Mouse (Mus musculus) thymus, postnatal 10 days (tissue): ENCODE data around the gene Olfr98.
"Not testable (repeated sequence)": the region's sequence is repeated elsewhere in the genome, so short reads cannot be mapped to it uniquely, and the experiment has no call there.

Experiments
- DNase-seq, 2 experiments: peaks; one replicate each; pipeline ENCODE4 v3.0.0; 2021; ENCODE audit warnings: low spot score in 2 of 2

The Olfr98 gene

DNA sequence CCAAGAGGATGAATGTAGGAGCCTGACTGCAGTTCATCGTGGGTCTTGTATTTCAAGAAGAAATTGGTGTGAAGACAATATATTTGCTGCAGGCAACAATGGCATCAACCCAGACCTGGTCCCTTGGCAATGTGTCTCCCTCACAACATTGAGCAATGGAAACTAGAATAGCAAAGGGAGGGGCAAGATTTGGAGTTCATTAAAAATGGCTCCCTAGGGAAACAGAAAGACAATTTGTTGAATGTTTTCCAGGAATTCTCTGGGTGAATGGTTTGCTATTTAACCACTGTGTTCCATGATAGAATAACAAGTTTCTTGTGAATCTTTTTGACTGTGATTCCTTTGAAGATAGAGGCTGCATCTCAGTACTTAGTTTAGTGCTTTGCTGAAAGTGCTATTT is at the start of gene Olfr98:
TSS of gene Olfr98 (minus strand) at position 124 of the 400 bp plus-strand sequence.
- DNase-seq: no peak

- no peak for DNase-seq
Observed at GRCm38 (mm10) chr17:37310146-37310699, 46.7 kb upstream of the Olfr98 start.

- no peak for DNase-seq
Observed at GRCm38 (mm10) chr17:37308483-37308882, 44.9 kb upstream of the Olfr98 start.

GRCm38 (mm10) chr17:37304213-37304612 is 40.7 kb upstream of the Olfr98 start, which contains the start of gene Olfr101:
TSS of gene Olfr101 (minus strand) at chr17:37304313.
- no peak for DNase-seq

DNA sequence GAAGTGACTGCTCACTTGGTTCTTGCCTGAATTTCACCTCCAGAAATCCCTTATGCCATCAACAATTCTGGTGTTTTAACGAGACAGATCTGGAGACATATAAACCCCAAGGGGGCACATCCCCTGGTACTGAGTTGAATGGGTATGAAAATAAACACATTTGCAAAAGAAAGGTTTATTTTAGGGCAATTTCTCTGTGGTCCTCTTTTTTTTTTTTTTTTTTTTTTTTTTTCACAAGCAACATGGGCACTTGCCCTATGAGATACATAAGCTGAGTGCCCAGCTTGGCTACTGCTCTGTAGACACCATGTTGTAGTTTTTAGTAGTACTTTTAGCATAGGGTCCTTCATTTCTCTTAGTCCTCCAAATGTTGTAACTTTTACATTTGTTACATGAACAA is 19.8 kb upstream of the Olfr98 start, which contains the start of gene Olfr99:
TSS of gene Olfr99 (minus strand) at position 101 of the 400 bp plus-strand sequence.
- no peak for DNase-seq

GRCm38 (mm10) chr17:37280331-37280730 is 16.8 kb upstream of the Olfr98 start:
- DNase-seq: no peak

GRCm38 (mm10) chr17:37276573-37276972 is 13.0 kb upstream of the Olfr98 start:
- DNase-seq: no peak

DNA sequence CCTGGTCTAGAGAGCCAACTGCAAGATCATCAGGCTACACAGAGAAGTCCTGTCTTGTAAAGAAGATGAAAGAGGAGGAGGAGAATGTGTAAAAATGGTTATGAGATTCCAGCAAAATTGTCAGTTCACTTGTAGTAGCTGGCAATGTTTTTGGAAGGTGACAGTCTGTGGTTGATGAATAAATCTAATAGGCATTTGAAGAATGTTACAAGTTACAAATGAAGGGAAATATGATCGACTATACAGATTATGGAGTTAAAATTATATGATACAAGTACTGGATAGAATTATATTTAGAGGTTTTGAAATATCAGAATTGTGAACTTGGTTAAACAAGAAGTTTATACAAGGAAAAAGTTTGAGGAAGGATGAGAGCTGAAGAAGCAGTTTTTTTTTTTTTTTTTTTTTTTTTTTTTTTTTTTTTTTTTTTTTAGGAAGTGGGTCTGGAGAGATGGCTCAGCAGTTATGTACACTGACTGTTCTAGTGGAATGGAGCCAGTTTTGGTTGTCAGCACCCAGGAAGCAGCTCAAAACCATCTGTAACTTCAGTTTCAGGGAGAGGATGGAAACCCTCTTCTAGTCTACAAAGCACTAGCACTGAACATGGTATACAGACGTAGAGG is 12.2 kb upstream of the Olfr98 start:
- no peak for DNase-seq

DNA sequence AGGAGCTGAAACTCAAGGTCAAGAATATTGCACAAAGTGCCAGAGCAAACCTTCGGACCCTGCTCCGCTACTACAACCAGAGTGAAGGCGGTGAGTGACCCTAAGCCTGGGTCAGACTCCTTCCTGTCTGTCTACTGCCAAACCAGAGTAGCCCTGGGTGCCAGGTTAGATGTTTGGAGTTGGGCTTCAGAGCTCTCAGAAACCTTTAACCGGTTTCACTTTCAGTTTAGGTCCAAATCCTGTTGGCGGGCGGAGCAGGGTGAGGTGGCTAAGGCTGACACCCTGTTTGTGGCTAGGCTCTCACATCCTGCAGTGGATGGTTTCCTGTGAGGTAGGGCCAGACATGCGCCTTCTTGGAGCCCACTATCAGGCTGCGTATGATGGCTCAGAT is 7.1 kb upstream of the Olfr98 start:
- peak; percentile 57 to 59 for DNase-seq

DNA sequence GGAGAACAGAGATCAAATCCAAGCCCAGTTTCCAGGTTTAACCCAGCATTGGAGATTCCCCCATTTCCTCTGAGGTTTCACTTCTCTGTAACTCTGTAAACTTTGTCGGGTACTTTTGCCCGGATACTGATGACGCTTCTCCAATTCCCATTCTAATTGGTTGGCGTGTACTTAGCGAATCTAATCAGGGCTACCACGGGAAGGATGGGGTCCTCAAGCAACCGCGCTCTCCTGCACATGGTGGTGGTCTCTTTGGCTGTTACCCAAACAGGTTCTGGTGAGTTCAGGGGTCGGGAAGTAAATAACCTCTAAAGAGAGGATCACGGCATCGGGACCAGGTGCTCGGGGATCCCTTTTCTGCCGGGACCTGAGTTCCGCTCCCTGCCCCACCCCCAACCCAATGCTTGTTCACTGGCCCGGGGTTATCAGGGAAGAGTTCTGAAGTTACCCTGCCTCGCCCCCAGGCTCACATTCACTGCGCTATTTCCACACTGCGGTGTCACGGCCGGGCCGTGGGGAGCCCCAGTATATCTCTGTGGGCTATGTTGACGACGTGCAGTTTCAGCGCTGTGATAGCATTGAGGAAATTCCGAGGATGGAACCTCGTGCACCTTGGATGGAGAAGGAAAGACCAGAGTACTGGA is 6.6 kb upstream of the Olfr98 start, which contains the start of gene H2-M3:
TSS of gene H2-M3 (plus strand) at position 163 of the 644 bp plus-strand sequence.
- peak; percentile 85 to 91 for DNase-seq

DNA sequence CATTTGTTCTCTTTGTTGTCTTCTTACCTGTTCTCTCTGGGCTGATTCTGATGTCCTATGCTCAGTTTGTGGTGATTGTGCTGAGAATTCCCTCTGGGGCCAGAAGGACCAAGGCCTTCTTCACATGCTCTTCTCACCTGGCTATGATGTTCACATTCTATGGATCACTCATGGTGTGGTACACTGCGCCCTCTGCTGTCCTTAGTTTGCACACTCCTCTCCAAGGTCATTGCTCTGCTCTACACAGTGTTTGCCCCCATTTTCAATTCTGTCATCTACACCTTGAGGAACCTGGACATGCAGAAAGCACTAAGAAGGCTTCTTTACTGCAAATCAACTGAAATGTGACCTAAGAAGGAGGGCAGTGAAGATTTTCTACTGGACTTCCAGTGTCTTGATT is 13.0 kb downstream of the Olfr98 start:
- peak in 1 of 2 experiments; percentile 15 for DNase-seq

- no peak for DNase-seq
Observed at GRCm38 (mm10) chr17:37249460-37249859, 14.1 kb downstream of the Olfr98 start.

DNA sequence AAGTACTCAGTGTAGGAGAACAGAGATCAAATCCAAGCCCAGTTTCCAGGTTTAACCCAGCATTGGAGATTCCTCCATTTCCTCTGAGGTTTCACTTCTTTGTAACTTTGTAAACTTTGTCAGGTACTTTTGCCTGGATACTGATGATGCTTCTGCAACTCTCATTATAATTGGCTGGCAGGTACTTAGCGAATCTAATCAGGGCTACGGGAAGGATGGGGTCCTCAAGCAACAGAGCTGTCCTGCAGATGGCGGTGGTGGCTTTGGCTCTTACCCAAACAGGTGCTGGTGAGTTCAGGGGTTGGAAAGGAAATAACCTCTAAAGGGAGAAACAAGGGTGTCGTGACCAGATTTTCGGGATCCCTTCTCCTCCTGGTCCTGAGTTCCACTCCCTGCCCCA is 16.8 kb downstream of the Olfr98 start:
- DNase-seq: peak; percentile 29 to 58

GRCm38 (mm10) chr17:37242198-37242597 is 21.4 kb downstream of the Olfr98 start:
- DNase-seq: no peak

DNA sequence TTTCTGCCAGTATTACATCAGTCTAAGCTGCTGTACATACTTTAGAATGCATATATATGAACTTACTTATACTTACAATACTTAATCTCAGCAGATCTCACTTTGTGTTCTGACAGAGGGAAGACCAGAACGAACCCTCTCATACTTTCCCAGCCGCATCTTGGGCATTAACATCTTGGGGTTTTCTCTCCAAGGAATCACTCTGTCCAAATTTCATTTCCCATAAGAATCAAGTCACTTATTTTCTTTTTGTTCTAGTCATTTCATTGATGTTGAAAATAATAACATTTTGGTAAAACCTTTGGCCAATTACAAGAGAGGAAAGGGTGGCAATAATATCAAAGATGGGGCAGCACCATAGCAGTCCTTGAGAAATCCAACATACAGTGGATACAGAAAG is 26.3 kb downstream of the Olfr98 start, which contains the start of gene Olfr97:
TSS of gene Olfr97 (minus strand) at position 101 of the 400 bp plus-strand sequence.
- not testable (repeated sequence) for DNase-seq

DNA sequence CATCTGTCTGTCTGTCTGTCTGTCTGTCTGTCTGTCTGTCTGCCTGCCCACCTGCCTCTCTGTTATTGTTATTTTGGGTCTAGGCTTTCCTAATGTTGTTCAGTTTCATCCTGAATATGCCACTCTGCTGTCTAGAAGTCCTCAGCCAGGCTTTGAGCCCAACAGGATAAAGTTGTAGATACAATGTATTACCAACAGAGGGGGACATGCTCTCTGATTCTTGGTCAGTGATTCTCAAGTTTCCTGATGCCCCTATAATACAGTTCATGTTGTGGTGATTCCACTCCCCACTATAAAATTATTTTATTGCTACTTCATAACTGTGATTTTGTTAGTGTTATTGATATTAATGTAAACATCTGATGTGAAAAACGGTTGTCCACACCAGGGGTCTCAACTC is 41.7 kb downstream of the Olfr98 start:
- no peak for DNase-seq

- DNase-seq: no peak
Observed at GRCm38 (mm10) chr17:37219846-37220245, 43.7 kb downstream of the Olfr98 start, which contains the start of gene Olfr96. TSS of gene Olfr96 (plus strand) at chr17:37220146.

DNA sequence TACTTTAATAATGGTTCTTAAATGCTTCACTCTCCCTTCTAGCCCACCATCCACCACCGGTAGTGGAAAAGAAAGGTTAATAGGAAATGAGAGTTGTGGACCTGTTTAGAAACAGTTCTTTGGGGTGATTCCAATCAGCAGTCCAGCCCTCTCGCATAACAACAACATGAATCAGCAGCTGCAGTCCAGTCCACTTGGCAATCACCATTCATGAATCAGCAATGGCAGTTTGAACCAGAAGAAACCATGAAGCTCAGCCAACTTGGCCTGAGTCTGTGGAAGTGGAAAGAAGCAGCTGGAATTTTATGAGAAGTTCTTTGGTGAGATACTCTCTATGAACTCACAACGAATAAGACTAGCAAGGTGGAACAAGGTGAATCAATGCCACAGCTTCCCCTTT is 45.1 kb downstream of the Olfr98 start:
- no peak for DNase-seq

- DNase-seq: no peak
Observed at GRCm38 (mm10) chr17:37213018-37213417, 50.5 kb downstream of the Olfr98 start, which contains the start of gene Olfr95. TSS of gene Olfr95 (minus strand) at chr17:37213118.
